Mouse (Mus musculus) heart, postnatal 0 days (tissue): ENCODE measurements around the gene Cfap77.

ENCODE experiments used
- CTCF ChIP-seq: IDR thresholded peaks from 2 replicates; pipeline ENCODE4 v1.5.1; 2016; ENCODE audit warnings: antibody characterized with exemption, control low read depth, low read depth
- EP300 ChIP-seq: IDR thresholded peaks from 2 replicates; pipeline ENCODE4 v1.6.1; 2016; ENCODE audit warnings: antibody characterized with exemption, low read depth

- TF ChIP-seq CTCF (no peak), EP300 (no peak)
Observed at GRCm38 (mm10) chr2:28881275-28881674, 173.6 kb downstream of the Cfap77 start.
